Mouse (Mus musculus): Measurements from ENCODE around the gene Npat. TPM values are rescaled to one million over a fixed set of nuclear protein-coding genes. Genes with fewer than 3 reads are reported as not detected.

Npat gene
- polyA plus RNA-seq, 1 experiment from 2014 or later = 22.2 TPM

DNA sequence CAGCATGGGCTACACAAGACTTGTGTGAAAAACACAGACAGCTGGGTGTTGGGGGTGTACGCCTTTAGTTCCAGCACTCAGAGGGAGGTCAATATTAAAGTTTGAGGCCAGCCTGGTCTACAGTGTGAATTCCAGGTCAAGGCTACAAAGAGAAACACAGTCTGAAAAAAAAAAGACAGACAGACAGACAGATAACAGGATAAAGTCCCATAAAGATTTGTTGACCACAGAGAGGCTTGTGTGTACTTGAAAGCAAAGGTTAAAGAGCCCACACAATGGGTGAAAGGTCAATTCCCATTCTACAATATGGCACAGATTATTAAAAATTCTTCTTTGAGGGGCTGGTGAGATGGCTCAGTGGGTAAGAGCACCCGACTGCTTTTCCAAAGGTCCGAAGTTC lies 70.3 kb downstream of the Npat start:
- Histone ChIP-seq H3K4me1 (ENCODE audit: control insufficient read depth, insufficient read depth, low read length) (peaks cover 6% of the 10 kb centered on the region; the same call in 1 of the 2 replicates), H3K27me3 (ENCODE audit: control insufficient read depth, insufficient read depth, low read length) (no peaks in the 10 kb centered on the region), H3K36me3 (ENCODE audit: control insufficient read depth, insufficient read depth, low read length) (no peaks in the 10 kb centered on the region), H3K4me3 (ENCODE audit: low read depth, low read length) (no peak overlapping the region), H3K9ac (ENCODE audit: low read length) (no peak overlapping the region), H3K9me3 (ENCODE audit: control insufficient read depth, low read length) (no peaks in the 10 kb centered on the region), H3K4me2 (no peak overlapping the region), H3K27ac (ENCODE audit: low read depth, low read length) (no peak overlapping the region)
- ATAC-seq (ENCODE audit: low FRiP score) (no peak), DNase-seq (ENCODE audit: low spot score, missing footprints) (no peak)
- WGBS = 85% methylated on average over 3 of the region's 3 CpGs

DNA sequence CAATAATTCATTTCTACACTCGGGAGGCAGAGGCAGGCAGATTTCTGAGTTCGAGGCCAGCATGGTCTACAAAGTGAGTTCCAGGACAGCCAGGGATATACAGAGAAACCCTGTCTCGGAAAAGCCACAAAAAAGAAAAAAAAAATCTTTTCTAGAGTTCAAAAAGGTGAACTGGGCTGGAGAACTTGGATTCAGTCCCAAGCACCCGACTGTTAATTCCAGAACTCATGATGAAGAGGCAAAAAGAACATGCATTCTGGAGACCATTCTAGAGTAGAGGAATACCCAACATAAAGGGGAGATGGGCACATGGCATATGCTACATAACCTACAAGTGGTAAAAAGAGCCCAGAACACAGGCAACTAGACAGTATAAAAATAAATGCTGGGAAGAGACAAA lies 71.0 kb downstream of the Npat start:
- H3K4me1 ChIP-seq (ENCODE audit: control insufficient read depth, insufficient read depth, low read length) = peaks cover 6% of the 10 kb centered on the region; the same call in 1 of the 2 replicates
- H3K27ac ChIP-seq (ENCODE audit: low read depth, low read length) = no peak overlapping the region
- H3K9ac ChIP-seq (ENCODE audit: low read length) = no peak overlapping the region
- H3K4me2 ChIP-seq = no peak overlapping the region
- no peaks in the 10 kb centered on the region for H3K27me3 ChIP-seq (ENCODE audit: control insufficient read depth, insufficient read depth, low read length)
- no peaks in the 10 kb centered on the region for H3K36me3 ChIP-seq (ENCODE audit: control insufficient read depth, insufficient read depth, low read length)
- WGBS = 95% methylated on average over 4 of the region's 4 CpGs
- no peak for DNase-seq (ENCODE audit: low spot score, missing footprints)
- no peaks in the 10 kb centered on the region for H3K9me3 ChIP-seq (ENCODE audit: control insufficient read depth, low read length)
- no peak overlapping the region for H3K4me3 ChIP-seq (ENCODE audit: low read depth, low read length)
- ATAC-seq (ENCODE audit: low FRiP score) = no peak

DNA sequence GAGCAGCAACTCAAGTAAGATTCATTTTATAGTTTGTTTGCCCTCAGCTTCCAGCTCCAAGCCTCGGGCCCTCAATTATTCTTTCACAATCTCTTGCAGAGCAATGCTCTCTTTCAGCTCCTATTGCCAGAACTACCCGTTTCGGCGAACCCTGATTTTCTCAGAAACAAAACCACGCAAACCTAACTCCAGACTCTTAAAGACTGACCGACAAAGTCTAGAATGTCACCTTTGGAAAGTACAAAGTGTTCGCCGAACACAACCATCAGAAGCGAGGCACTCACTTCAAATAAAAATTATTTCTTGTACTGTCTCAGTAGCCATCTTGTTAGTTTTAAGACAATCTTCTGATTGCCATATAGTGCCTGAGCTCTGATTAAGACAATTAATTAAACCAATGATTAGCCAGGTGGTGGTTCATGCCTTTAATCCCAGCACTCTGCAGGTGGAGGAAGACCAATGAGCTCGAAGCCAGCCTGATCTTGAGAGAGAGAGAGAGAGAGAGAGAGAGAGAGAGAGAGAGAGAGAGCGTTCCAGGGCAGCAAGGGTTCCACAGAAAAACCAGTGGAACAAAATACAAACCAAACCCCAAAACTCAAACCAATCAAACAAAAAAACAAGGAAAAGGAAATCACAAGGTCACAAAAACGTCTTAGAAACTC lies 72.6 kb downstream of the Npat start:
- peak overlapping the region; percentile 70 for H3K9ac ChIP-seq (ENCODE audit: low read length)
- no peaks in the 10 kb centered on the region for H3K36me3 ChIP-seq (ENCODE audit: control insufficient read depth, insufficient read depth, low read length)
- no peak for ATAC-seq (ENCODE audit: low FRiP score)
- DNase-seq (ENCODE audit: low spot score, missing footprints) = no peak
- peaks cover 6% of the 10 kb centered on the region; the same call in 1 of the 2 replicates for H3K4me1 ChIP-seq (ENCODE audit: control insufficient read depth, insufficient read depth, low read length)
- peak overlapping the region; percentile 55 for H3K4me3 ChIP-seq (ENCODE audit: low read depth, low read length)
- WGBS = 80% methylated on average over 12 of the region's 12 CpGs
- H3K27ac ChIP-seq (ENCODE audit: low read depth, low read length) = no peak overlapping the region
- H3K27me3 ChIP-seq (ENCODE audit: control insufficient read depth, insufficient read depth, low read length) = no peaks in the 10 kb centered on the region
- peak overlapping the region; percentile 82 for H3K4me2 ChIP-seq
- H3K9me3 ChIP-seq (ENCODE audit: control insufficient read depth, low read length) = no peaks in the 10 kb centered on the region

DNA sequence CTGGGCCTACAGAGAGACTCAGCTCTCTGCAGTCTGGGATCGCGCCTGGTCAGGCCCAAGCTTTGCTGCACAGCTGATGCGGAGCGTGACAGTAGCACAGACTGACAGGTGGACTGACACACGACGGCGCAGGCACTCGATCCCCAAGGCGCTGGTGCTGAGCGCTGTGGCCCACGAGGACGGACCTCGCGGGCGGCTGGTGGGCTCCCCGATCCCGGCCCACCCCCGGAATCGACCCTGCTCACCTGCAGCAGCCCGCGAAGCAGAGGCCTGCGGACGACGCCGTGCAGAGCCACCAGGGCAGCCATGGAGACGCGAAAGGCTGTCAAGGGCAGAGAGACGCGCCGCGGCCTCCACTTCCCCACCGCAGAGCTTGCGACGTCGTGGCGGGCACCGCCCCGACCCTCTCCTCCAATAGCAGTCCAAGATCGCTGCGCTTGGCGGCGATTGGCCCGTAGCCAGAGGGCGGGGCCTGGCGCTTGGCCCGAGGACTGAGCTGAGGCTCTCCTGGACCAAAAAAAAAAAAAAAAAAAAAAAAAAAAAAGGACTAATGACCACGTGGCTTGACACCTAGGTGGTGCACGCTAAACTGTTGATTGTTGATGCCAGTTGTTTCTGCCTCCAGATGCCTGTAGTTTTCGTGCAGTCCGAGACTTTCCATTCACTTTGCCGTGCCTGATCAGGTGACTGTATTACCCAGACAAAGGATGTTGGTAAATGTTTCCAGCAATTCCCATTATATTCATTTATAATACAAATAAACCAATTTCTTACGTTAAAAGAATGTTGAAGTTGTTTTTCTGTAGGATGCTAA lies 73.3 kb downstream of the Npat start, which contains the start of gene Acat1:
TSS of gene Acat1 (minus strand) at position 415 of the 814 bp plus-strand sequence.
- WGBS = 6% methylated on average over 51 of the region's 52 CpGs
- H3K36me3 ChIP-seq (ENCODE audit: control insufficient read depth, insufficient read depth, low read length) = no peaks in the 10 kb centered on the region
- ATAC-seq (ENCODE audit: low FRiP score) (peak; percentile 99), DNase-seq (ENCODE audit: low spot score, missing footprints) (peak; percentile 95)
- peak within 1 kb of the TSS; percentile 82 for H3K4me2 ChIP-seq
- peak within 1 kb of the TSS; percentile 55 for H3K4me3 ChIP-seq (ENCODE audit: low read depth, low read length)
- H3K9me3 ChIP-seq (ENCODE audit: control insufficient read depth, low read length) = no peaks in the 10 kb centered on the region
- H3K9ac ChIP-seq (ENCODE audit: low read length) = peak within 1 kb of the TSS; percentile 70
- H3K4me1 ChIP-seq (ENCODE audit: control insufficient read depth, insufficient read depth, low read length) = peaks cover 6% of the 10 kb centered on the region; the same call in 1 of the 2 replicates
- no peaks in the 10 kb centered on the region for H3K27me3 ChIP-seq (ENCODE audit: control insufficient read depth, insufficient read depth, low read length)
- H3K27ac ChIP-seq (ENCODE audit: low read depth, low read length) = no peak within 1 kb of the TSS

DNA sequence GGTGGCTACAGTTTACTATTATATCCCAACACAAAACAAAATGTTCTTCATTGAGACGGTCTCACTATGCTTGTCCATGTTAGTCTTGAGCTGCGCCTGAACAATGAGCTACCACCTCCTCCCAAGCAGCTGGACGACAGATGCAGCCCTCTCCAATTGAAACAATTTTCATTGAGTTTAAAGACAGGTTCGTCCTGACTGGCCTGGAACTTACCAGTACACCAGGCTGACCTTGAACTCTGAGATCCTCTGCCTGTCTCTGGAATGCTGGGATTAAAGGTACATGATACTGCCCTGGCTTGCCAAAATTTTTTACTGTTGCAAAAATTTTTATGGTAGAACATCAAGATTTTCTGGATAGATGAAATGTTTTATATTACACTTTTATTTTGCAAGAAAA lies 77.4 kb downstream of the Npat start:
- WGBS = 89% methylated on average over 4 of the region's 4 CpGs
- peaks cover 2% of the 10 kb centered on the region; the same call in 1 of the 2 replicates for H3K36me3 ChIP-seq (ENCODE audit: control insufficient read depth, insufficient read depth, low read length)
- no peak overlapping the region for H3K4me3 ChIP-seq (ENCODE audit: low read depth, low read length)
- ATAC-seq (ENCODE audit: low FRiP score) (no peak), DNase-seq (ENCODE audit: low spot score, missing footprints) (no peak)
- H3K9me3 ChIP-seq (ENCODE audit: control insufficient read depth, low read length) = no peaks in the 10 kb centered on the region
- H3K27me3 ChIP-seq (ENCODE audit: control insufficient read depth, insufficient read depth, low read length) = no peaks in the 10 kb centered on the region
- no peak overlapping the region for H3K4me2 ChIP-seq
- no peak overlapping the region for H3K27ac ChIP-seq (ENCODE audit: low read depth, low read length)
- peaks cover 6% of the 10 kb centered on the region; the same call in 1 of the 2 replicates for H3K4me1 ChIP-seq (ENCODE audit: control insufficient read depth, insufficient read depth, low read length)
- no peak overlapping the region for H3K9ac ChIP-seq (ENCODE audit: low read length)

DNA sequence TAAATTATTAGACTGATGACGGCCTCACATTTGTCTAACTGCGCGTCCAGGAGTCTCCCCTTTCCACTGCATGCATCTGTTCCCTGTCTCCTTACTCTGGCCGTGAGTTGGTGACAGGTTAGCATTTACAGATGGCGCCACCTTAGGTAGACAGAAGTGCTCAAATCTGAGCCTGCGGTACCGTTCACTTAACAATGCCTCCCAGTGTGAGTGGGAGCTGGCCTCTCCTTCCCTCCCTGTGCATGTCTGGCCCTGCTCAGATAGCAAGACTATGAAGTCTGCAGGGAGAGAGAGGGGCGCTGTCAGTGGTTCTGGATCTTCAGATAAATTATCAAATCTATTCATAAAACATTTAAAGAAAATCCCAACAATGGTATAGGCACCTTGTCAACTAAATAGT lies 78.4 kb downstream of the Npat start:
- no peak overlapping the region for H3K9ac ChIP-seq (ENCODE audit: low read length)
- no peak overlapping the region for H3K4me3 ChIP-seq (ENCODE audit: low read depth, low read length)
- no peak overlapping the region for H3K4me2 ChIP-seq
- WGBS = 88% methylated on average over 8 of the region's 8 CpGs
- DNase-seq (ENCODE audit: low spot score, missing footprints) = no peak
- H3K27ac ChIP-seq (ENCODE audit: low read depth, low read length) = no peak overlapping the region
- H3K27me3 ChIP-seq (ENCODE audit: control insufficient read depth, insufficient read depth, low read length) = no peaks in the 10 kb centered on the region
- no peak for ATAC-seq (ENCODE audit: low FRiP score)
- no peaks in the 10 kb centered on the region for H3K9me3 ChIP-seq (ENCODE audit: control insufficient read depth, low read length)
- H3K4me1 ChIP-seq (ENCODE audit: control insufficient read depth, insufficient read depth, low read length) = no peaks in the 10 kb centered on the region
- peaks cover 6% of the 10 kb centered on the region; the same call in 1 of the 2 replicates for H3K36me3 ChIP-seq (ENCODE audit: control insufficient read depth, insufficient read depth, low read length)

Other genes starting within 250 kb of the Npat start
- gene Exph5, start 235.4 kb upstream of the Npat start, polyA plus RNA-seq (2014; fragmentation: Nextera tagmentation; extraction: Ambion mirVana) = 0.70 TPM in 2 replicates
- 11.0 and 12.9 TPM in 2 replicates for gene Kdelc2, start 153.0 kb upstream of the Npat start, polyA plus RNA-seq (2014; fragmentation: Nextera tagmentation; extraction: Ambion mirVana)
- gene 4930550C14Rik, start 134.7 kb upstream of the Npat start, polyA plus RNA-seq (2014; fragmentation: Nextera tagmentation; extraction: Ambion mirVana) = 0.30 and 0.34 TPM in 2 replicates
- gene Atm, start 307 bp upstream of the Npat start, polyA plus RNA-seq (2014; fragmentation: Nextera tagmentation; extraction: Ambion mirVana) = 17.7 and 18.0 TPM in 2 replicates
- 52.7 and 53.2 TPM in 2 replicates for gene Acat1, start 73.3 kb downstream of the Npat start, polyA plus RNA-seq (2014; fragmentation: Nextera tagmentation; extraction: Ambion mirVana)
- 41.6 and 47.4 TPM in 2 replicates for gene Cul5, start 133.0 kb downstream of the Npat start, polyA plus RNA-seq (2014; fragmentation: Nextera tagmentation; extraction: Ambion mirVana)
- gene Rab39, start 169.2 kb downstream of the Npat start, polyA plus RNA-seq (2014; fragmentation: Nextera tagmentation; extraction: Ambion mirVana) = 4.6 and 6.2 TPM in 2 replicates
- 2.3 and 2.4 TPM in 2 replicates for gene Slc35f2, start 234.5 kb downstream of the Npat start, polyA plus RNA-seq (2014; fragmentation: Nextera tagmentation; extraction: Ambion mirVana)